Mouse (Mus musculus): ENCODE measurements around the gene Vmn1r3.
"Not testable (repeated sequence)": the region's sequence is repeated elsewhere in the genome, so short reads cannot be mapped to it uniquely, and the experiment has no call there.

The Vmn1r3 gene

DNA sequence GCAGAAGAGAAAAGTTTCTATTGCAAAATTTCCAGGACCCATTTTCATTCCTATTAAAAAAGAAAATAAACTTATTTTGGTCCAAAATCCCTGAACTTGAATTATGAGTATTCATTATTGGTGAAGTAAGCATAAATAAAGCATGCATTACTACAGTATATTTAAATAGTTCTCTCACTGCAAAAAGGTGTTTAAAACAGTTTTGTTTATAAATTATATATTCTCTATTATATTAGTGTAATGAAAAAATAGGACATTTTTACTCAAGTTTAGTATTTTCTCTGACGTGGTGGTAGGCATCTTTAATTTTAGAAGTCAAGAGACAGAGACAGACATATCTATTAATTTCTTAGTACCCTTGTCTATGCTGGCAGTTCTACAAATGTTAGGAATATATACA lies at the start of gene Vmn1r3:
Gene Vmn1r3 (minus strand): TSS at position 101 of the 400 bp plus-strand sequence.
- DNase-seq = not testable (repeated sequence)

- DNase-seq = peak; percentile 63 to 79
These were observed 46.9 kb upstream of the Vmn1r3 start for GRCm38 (mm10) chr4:3232053-3232452.

DNA sequence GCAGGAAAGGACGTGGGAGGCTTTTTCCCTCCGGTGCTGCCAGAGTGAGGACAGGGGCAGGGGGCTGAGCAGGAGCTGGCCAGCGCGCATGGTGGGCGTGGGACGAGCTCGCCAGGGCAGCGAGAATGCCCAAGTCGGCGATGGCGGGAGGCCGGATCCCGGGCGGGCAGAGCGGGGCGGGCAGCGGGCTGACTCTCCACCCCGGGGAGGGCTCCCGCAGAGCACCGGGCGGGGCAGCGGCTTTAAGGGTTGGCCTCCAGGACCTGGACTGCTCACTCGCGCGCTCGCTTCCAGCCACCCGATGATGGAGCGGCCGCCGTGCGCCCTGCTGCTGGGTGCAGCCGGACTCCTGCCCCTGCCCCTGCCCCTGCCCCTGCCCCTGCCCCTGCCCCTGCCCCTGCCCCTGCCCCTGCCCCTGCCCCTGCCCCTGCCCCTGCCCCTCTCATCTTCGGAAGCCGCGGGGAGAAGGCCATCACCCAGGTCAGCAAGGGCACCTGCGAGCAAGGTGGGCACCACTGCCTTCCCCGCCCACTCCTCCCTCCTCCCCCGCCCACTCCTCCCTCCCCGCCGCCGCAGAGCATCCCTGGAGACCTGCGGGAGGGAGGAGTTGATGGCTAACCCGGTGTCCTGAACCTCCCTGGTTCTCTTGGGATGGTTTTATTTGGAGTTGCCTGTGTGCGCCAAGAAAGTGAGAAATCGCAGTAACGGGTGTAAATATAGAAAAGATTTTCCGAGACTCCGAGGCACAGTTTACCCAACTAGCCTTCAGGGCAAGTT lies 45.9 kb upstream of the Vmn1r3 start:
- DNase-seq = peak; percentile 64 to 79

GRCm38 (mm10) chr4:3229532-3229931 lies 44.4 kb upstream of the Vmn1r3 start:
- DNase-seq = peak; percentile 49 to 50

GRCm38 (mm10) chr4:3228476-3228875 lies 43.3 kb upstream of the Vmn1r3 start:
- DNase-seq = no peak

DNA sequence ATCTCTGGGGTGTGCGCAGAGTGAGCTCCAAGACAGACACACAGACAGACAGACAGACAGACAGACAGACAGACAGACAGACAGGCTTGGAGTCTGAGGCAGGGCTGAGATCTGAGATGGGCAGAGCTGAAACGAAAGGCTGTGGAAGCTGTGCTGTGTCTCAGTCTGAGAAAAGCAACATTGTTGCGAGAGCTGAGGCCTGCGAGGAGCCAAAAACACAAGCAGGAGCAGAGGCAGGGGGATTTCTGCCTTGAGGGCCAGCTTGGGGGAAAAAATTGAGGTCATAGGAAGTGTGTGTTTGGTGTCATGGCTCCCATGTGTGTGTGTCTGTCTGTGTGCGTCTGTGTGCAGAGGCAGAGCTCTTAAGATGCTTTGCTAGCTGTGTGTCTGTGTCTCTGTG lies 42.6 kb upstream of the Vmn1r3 start:
- no peak for DNase-seq

DNA sequence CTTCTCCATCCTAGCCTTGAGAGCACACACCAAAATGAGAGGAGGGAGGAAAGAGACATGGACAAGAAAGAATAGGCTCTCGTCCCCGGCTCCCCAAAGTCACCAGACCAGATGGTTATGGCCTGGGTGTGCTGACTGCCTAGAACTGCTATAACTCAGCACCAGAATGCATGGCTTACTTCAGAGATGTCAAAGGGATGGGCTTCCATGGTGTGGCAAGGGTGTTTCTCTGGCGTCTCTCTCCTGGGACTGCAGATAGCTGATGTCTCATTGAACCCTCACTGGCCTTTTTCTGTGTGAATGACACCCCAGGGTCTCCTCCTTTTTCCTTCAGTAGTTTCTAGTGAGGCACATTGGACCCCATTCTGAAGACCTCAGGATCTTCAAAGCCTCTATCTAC lies 41.3 kb upstream of the Vmn1r3 start:
- DNase-seq = no peak

DNA sequence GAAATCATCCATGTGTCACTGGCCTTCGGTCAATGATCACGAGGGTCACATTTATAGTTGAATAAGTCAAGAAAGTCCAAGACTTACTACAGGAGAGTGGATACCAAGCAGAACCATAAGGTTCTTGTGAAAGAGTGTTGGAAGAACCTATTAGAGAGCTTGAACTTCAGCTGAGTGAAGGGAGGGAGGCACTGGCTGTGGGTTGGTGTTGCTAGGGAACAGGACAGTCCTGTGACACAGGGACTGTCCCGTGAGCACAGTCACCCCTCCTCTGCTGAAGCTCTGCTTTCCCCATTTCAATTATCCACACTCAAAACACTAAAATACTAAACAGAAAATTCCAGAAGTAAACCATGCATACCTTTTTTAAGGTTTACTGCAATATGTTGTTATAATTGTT lies 40.3 kb upstream of the Vmn1r3 start:
- not testable (repeated sequence) for DNase-seq

DNA sequence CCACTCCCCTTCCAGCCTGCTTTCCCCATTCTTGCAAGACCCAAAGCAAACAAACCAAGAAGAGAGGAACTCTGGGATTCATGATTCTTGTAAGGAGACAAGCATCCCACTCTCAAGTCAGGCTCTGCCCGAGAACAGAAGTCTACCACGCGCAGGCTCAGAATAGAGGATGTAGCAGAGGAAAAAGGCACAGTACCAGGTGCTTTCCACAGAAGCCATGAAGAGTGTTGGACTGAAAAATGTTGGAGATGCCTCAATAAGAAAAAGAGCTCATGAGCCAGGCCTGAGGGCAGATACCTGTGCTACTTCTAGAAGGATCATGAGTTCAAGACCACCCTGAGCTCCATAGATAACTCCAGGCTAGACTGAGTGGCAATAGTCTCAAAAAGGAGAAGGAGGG lies 39.7 kb upstream of the Vmn1r3 start:
- DNase-seq = not testable (repeated sequence)

- not testable (repeated sequence) for DNase-seq
These were observed 38.5 kb upstream of the Vmn1r3 start for GRCm38 (mm10) chr4:3223483-3224209.

DNA sequence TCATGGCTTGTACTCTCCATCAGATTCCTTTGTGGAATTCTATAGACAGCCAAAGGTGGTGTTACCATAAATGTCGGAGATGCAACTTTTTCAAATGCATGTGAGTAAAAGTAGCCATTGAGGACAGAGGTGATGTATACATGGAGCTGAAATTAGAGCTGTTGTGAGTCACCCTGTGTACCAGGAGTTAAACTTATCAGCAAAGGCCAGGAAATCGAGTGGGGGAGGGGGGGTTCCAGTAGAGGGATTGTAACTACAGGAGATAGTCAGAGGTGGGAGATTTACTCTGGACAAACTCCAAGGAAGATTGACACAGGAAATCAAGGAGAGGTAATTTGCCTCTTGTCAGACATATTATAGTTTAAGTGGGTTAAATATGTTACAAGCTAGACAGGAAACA lies 31.2 kb upstream of the Vmn1r3 start:
- DNase-seq = not testable (repeated sequence)

DNA sequence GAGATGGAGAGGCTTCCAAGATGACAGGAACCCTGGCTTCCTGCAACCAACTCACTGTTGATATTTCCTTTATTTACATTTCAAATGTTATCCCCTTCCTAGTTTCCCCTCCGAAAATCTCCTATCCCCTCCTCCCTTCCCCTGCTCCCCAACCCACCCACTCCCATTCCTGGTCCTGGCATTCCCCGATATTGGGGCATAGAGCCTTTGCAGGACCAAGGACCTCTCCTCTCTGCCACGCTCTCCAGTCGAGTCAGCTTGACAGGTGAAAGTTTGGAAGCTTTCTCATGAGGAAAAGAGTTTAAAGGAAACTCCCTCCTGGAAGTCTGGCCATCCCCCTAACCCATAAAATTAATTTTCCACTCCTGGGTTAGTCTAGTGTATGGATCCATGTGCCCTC lies 28.2 kb upstream of the Vmn1r3 start:
- DNase-seq = not testable (repeated sequence)

GRCm38 (mm10) chr4:3209643-3210217 lies 24.6 kb upstream of the Vmn1r3 start:
- not testable (repeated sequence) for DNase-seq

DNA sequence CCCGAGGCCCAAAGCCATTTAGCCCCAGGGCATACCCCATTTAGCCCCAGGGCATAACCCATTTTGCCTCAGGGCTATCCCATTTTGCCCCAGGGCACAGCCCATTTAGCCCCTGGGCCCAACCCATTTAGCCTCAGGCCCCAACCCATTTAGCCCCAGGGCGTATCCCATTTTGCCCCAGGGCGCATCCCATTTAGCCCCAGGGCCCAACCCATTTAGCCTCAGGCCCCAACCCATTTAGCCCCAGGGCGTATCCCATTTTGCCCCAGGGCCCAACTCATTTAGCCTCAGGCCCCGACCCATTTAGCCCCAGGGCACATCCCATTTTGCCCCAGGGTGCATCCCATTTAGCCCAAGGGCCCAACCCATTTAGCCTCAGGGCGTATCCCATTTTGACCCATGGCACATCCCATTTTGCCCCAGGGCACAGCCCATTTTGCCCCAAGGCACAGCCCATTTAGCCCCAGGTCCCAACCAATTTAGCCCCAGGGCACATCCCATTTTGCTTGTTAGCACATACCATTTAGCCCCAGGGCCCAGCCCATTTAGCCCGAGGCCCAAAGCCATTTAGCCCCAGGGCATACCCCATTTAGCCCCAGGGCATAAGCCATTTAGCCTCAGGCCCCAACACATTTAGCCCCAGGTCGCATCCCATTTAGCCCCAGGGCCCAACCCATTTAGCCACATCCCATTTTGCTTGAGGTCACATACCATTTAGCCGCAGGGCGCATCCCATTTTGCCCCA lies 8.2 kb downstream of the Vmn1r3 start:
- DNase-seq = peak in 1 of 2 experiments; percentile 24

GRCm38 (mm10) chr4:3176195-3176594 lies 9.0 kb downstream of the Vmn1r3 start:
- DNase-seq = peak in 1 of 2 experiments; percentile 9

DNA sequence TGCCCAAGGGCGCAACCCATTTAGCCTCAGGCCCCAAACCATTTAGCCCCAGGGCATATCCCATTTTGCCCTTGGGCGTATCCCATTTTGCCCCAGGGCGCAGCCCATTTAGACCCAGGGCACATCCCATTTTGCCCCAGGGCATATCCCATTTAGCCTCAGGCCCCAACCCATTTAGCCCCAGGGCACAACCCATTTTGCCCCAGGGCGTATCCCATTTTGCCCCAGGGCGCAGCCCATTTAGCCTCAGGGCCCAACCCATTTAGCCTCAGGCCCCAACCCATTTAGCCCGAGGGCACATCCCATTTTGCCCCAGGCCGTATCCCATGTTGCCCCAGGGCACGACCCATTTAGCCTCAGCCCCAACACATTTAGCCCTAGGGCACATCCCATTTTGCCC lies 9.4 kb downstream of the Vmn1r3 start:
- not testable (repeated sequence) for DNase-seq

DNA sequence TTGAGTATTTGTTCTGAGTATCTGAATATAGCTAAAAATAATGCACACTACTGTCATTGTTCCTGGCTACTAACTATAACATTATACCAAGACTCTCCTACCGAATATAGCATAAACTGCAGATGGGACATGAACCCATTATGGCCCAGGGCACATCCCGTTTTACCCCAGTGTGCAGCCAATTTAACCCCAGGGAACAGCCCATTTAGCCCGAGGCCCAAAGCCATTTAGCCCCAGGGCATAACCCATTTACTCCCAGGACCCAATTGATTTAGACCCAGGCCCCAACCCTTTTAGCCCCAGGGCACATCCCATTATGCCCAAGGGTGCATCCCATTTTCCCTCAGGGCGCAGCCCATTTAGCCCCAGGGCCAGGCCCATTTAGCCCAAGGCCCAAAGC lies 10.6 kb downstream of the Vmn1r3 start:
- DNase-seq = peak in 1 of 2 experiments; percentile 6

GRCm38 (mm10) chr4:3167020-3167419 lies 18.1 kb downstream of the Vmn1r3 start, which contains the start of gene Vmn1r2:
Gene Vmn1r2 (plus strand): TSS chr4:3167320.
- DNase-seq = not testable (repeated sequence)

GRCm38 (mm10) chr4:3165046-3165445 lies 20.1 kb downstream of the Vmn1r3 start:
- DNase-seq = peak in 1 of 2 experiments; percentile 19

DNA sequence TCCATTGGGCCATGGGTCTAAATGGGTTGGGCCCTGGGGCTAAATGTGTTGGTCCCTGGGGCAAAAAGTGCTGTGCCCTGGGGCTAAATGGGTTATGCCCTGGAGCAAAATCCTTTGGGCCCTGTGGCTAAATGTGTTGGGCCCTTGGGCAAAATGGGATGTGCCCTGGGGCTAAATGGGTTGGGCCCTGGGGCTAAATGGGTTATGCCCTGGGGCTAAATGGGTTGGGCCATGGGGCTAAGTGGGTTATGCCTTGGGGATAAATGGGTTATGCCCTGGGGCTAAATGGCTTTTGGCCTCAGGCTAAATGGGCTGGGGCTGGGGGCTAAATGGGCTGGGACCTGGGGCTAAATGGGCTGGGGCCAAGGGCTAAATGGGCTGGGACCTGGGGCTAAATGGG lies 20.7 kb downstream of the Vmn1r3 start:
- peak in 1 of 2 experiments; percentile 13 for DNase-seq

- DNase-seq = not testable (repeated sequence)
These were observed 31.8 kb downstream of the Vmn1r3 start for GRCm38 (mm10) chr4:3153320-3153719.

DNA sequence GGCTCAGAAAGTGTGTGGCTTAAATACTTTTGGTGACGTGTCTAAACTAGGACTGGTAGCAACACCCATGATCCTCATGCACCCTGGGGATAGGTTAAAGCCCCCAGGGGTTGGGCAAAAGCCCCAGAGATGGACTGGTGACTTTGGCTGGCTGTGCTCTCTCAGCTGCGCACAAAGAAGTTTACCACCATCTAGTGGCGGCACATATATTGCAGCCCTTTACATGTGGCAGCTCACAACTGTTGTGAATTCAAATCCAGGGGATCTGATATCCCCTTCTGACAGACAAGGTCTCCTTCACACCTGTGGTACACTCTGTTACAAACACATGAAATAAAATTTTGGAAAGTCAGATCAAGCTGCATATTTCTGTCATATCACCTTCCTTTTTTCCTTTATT lies 37.2 kb downstream of the Vmn1r3 start:
- DNase-seq = not testable (repeated sequence)

All from lung, postnatal 4 days (tissue).